Mouse (Mus musculus) cerebellum, adult 2 months (tissue): ENCODE measurements around the gene Slc35e3.

Experiments used
- CTCF ChIP-seq: fragments of 200-500 bp; IDR thresholded peaks from 2 replicates; pipeline ENCODE4 v1.5.1; 2011; ENCODE audit warnings: low read depth, mild to moderate bottlenecking, control low read depth, low read length, moderate library complexity, borderline replicate concordance; ENCODE audit not compliant: insufficient read depth
- POLR2A ChIP-seq: fragments of 200-500 bp; IDR thresholded peaks from 2 replicates; pipeline ENCODE4 v1.6.1; 2011; ENCODE audit warnings: low read length, control low read depth, borderline replicate concordance; ENCODE audit not compliant: insufficient read depth

DNA sequence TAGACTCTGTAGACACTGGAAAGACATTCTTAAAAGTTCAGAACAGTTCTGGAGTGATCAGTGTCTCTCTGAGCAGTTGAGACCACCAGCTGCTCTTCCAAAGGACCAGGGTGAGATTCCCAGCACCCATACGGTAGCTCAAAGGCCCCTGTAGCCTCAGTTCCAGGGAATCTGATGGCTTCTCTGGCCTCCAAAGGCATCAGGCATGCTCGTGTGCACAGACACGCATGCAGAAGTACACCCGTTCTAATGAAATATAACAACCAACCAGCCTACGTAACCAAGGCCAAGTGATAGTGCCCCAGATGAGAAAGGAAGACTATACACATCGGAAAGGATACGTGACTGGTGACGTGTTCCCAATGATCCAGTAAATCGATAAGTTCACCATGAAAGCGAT is 6.0 kb downstream of the Slc35e3 start:
- no peak for TF ChIP-seq CTCF
- no peak for TF ChIP-seq POLR2A
